Mouse (Mus musculus) heart, embryonic 16.5 days (tissue): ENCODE measurements around the gene Btbd11. TPM values are rescaled to one million over a fixed set of nuclear protein-coding genes. Genes with fewer than 3 reads are reported as not detected.

Source experiments
- ATAC-seq: fragments of 200-750 bp; cut with Nextera tagmentation; replicated peaks from 2 replicates; pipeline ENCODE4 v1.8.0; 2017; ENCODE audit warnings: moderate number of reproducible peaks; ENCODE audit not compliant: insufficient read depth, low FRiP score; ENCODE audit errors: extremely low read depth
- H3K27ac ChIP-seq: fragments of 300-500 bp; sonication (generic); 2 replicates; pipeline ENCODE4 v1.5.1; 2014; ENCODE audit warnings: mild to moderate bottlenecking, low read length, control low read depth, moderate library complexity
- H3K27me3 ChIP-seq: fragments of 300-500 bp; sonication (generic); 2 replicates; pipeline ENCODE4 v1.6.1; 2014; ENCODE audit warnings: low read length, mixed read lengths; ENCODE audit not compliant: control insufficient read depth, insufficient read depth
- H3K36me3 ChIP-seq: fragments of 300-500 bp; sonication (generic); 2 replicates; pipeline ENCODE4 v1.6.1; 2014; ENCODE audit not compliant: control insufficient read depth, insufficient read depth
- H3K4me1 ChIP-seq: fragments of 300-500 bp; sonication (generic); 2 replicates; pipeline ENCODE4 v1.6.1; 2014; ENCODE audit warnings: low read length, mixed read lengths; ENCODE audit not compliant: control insufficient read depth, insufficient read depth
- H3K4me2 ChIP-seq: fragments of 300-500 bp; sonication (generic); 2 replicates; pipeline ENCODE4 v1.6.1; 2014; ENCODE audit warnings: low read depth, mild to moderate bottlenecking, control low read depth, low read length
- H3K4me3 ChIP-seq: fragments of 300-500 bp; sonication (generic); 2 replicates; pipeline ENCODE4 v1.5.1; 2014; ENCODE audit warnings: mild to moderate bottlenecking, control low read depth, low read length
- H3K9ac ChIP-seq: fragments of 300-500 bp; sonication (generic); 2 replicates; pipeline ENCODE4 v1.6.1; 2014; ENCODE audit warnings: low read length, control low read depth
- H3K9me3 ChIP-seq: fragments of 300-500 bp; sonication (generic); replicated peaks from 2 replicates; pipeline ENCODE4 v1.6.1; 2016; ENCODE audit warnings: low read length; ENCODE audit not compliant: control insufficient read depth
- WGBS: fragments of 180-500 bp; shearing (Covaris S2); extraction: QIAGEN DNeasy Blood & Tissue Kit; methylation state at CpG from one replicate; pipeline ENCODE4 v1.1.7; 2014; 5-methylcytosine and 5-hydroxymethylcytosine counted together
- polyA plus RNA-seq: library from polyadenylated mRNA; unstranded; fragments of >200 nt; fragmentation: Nextera tagmentation; extraction: Ambion mirVana; gene quantifications from 2 replicates; pipeline ENCODE4 v1.2.1, GENCODE M21; 2015

Gene Btbd11
- polyA plus RNA-seq, 1 experiment from 2014 or later, result 3.2 TPM

- no peaks in the 10 kb centered on the region for H3K4me1 ChIP-seq
- no peaks in the 10 kb centered on the region for H3K27me3 ChIP-seq
- no peaks in the 10 kb centered on the region for H3K36me3 ChIP-seq
- no peak for ATAC-seq
- H3K9me3 ChIP-seq, result no peaks in the 10 kb centered on the region
- 40% methylated on average over 2 of the region's 2 CpGs for WGBS
- H3K4me2 ChIP-seq, result no peak overlapping the region
- H3K4me3 ChIP-seq, result no peak overlapping the region
- H3K27ac ChIP-seq, result no peak overlapping the region
- no peak overlapping the region for H3K9ac ChIP-seq
These were observed 15.3 kb upstream of the Btbd11 start for GRCm38 (mm10) chr10:85371309-85371708.

- Histone ChIP-seq H3K4me3 (no peak overlapping the region), H3K9me3 (no peaks in the 10 kb centered on the region), H3K4me2 (no peak overlapping the region), H3K27ac (no peak overlapping the region), H3K9ac (no peak overlapping the region), H3K4me1 (no peaks in the 10 kb centered on the region), H3K36me3 (no peaks in the 10 kb centered on the region), H3K27me3 (no peaks in the 10 kb centered on the region)
- WGBS, result 67% methylated on average over 4 of the region's 4 CpGs
- ATAC-seq, result no peak
These were observed 14.5 kb upstream of the Btbd11 start for GRCm38 (mm10) chr10:85372108-85372507.

GRCm38 (mm10) chr10:85378972-85379371, 7.6 kb upstream of the Btbd11 start:
- no peak for ATAC-seq
- WGBS, result 26% methylated on average over 8 of the region's 8 CpGs
- no peak overlapping the region for H3K9ac ChIP-seq
- H3K36me3 ChIP-seq, result no peaks in the 10 kb centered on the region
- no peak overlapping the region for H3K4me3 ChIP-seq
- H3K4me2 ChIP-seq, result no peak overlapping the region
- 0 out of 2 replicates have a peak, but pooled peaks cover 2% of the 10 kb centered on the region for H3K27me3 ChIP-seq
- H3K4me1 ChIP-seq, result no peaks in the 10 kb centered on the region
- no peaks in the 10 kb centered on the region for H3K9me3 ChIP-seq
- H3K27ac ChIP-seq, result no peak overlapping the region

GRCm38 (mm10) chr10:85382981-85383380, 3.6 kb upstream of the Btbd11 start:
- Histone ChIP-seq H3K9me3 (no peaks in the 10 kb centered on the region), H3K9ac (no peak overlapping the region), H3K27me3 (peaks cover 9% of the 10 kb centered on the region), H3K4me2 (no peak overlapping the region), H3K4me3 (no peak overlapping the region), H3K4me1 (peaks cover 4% of the 10 kb centered on the region), H3K27ac (no peak overlapping the region), H3K36me3 (no peaks in the 10 kb centered on the region)
- WGBS, result 78% methylated on average over 7 of the region's 7 CpGs
- ATAC-seq, result no peak

- H3K9me3 ChIP-seq, result no peaks in the 10 kb centered on the region
- under 1% methylated on average over 78 of the region's 78 CpGs for whole genome bisulfite sequencing
- peak overlapping the region; percentile 53; the same call in 1 of the 2 replicates for H3K27ac ChIP-seq
- peak overlapping the region; percentile 100 for H3K4me2 ChIP-seq
- peaks cover 25% of the 10 kb centered on the region for H3K27me3 ChIP-seq
- H3K36me3 ChIP-seq, result no peaks in the 10 kb centered on the region
- peak overlapping the region; percentile 70 for H3K4me3 ChIP-seq
- H3K9ac ChIP-seq, result peak overlapping the region; percentile 77
- ATAC-seq, result peak; percentile 17
- H3K4me1 ChIP-seq, result peaks cover 11% of the 10 kb centered on the region
These were observed 831 bp downstream of the Btbd11 start for GRCm38 (mm10) chr10:85387219-85388070.

GRCm38 (mm10) chr10:85388071-85388750, 1.6 kb downstream of the Btbd11 start:
- Histone ChIP-seq H3K4me1 (peaks cover 11% of the 10 kb centered on the region), H3K27me3 (peaks cover 25% of the 10 kb centered on the region), H3K9ac (peak overlapping the region; percentile 77), H3K4me3 (peak overlapping the region; percentile 70), H3K4me2 (peak overlapping the region; percentile 100), H3K9me3 (no peaks in the 10 kb centered on the region), H3K27ac (no peak overlapping the region), H3K36me3 (no peaks in the 10 kb centered on the region)
- 1% methylated on average over 50 of the region's 50 CpGs for WGBS
- no peak for ATAC-seq

GRCm38 (mm10) chr10:85388751-85389115, 2.1 kb downstream of the Btbd11 start:
- Histone ChIP-seq H3K4me3 (peak overlapping the region; percentile 70), H3K4me1 (peaks cover 11% of the 10 kb centered on the region), H3K36me3 (no peaks in the 10 kb centered on the region), H3K9me3 (no peaks in the 10 kb centered on the region), H3K27me3 (peaks cover 25% of the 10 kb centered on the region), H3K9ac (no peak overlapping the region), H3K4me2 (peak overlapping the region; percentile 100), H3K27ac (no peak overlapping the region)
- WGBS, result 3% methylated on average over 9 of the region's 9 CpGs
- ATAC-seq, result no peak

GRCm38 (mm10) chr10:85389286-85390139, 2.9 kb downstream of the Btbd11 start:
- no peak overlapping the region for H3K9ac ChIP-seq
- no peak overlapping the region for H3K4me2 ChIP-seq
- peaks cover 22% of the 10 kb centered on the region for H3K27me3 ChIP-seq
- no peak for ATAC-seq
- no peaks in the 10 kb centered on the region for H3K36me3 ChIP-seq
- peaks cover 11% of the 10 kb centered on the region for H3K4me1 ChIP-seq
- no peak overlapping the region for H3K4me3 ChIP-seq
- H3K27ac ChIP-seq, result no peak overlapping the region
- WGBS, result 46% methylated on average over 23 of the region's 23 CpGs
- no peaks in the 10 kb centered on the region for H3K9me3 ChIP-seq
